Mouse (Mus musculus) bone marrow macrophage, adult 2 months (primary cell): ENCODE results near the gene S100a4.

ENCODE experiments used
- CTCF ChIP-seq: IDR thresholded peaks from 2 replicates; pipeline ENCODE4 v1.5.1; 2012; ENCODE audit warnings: low read depth, mild to moderate bottlenecking, low read length, moderate library complexity
- POLR2A ChIP-seq: IDR thresholded peaks from 2 replicates; pipeline ENCODE4 v1.6.1; 2012; ENCODE audit warnings: mild to moderate bottlenecking, low read depth, low read length, borderline replicate concordance

DNA sequence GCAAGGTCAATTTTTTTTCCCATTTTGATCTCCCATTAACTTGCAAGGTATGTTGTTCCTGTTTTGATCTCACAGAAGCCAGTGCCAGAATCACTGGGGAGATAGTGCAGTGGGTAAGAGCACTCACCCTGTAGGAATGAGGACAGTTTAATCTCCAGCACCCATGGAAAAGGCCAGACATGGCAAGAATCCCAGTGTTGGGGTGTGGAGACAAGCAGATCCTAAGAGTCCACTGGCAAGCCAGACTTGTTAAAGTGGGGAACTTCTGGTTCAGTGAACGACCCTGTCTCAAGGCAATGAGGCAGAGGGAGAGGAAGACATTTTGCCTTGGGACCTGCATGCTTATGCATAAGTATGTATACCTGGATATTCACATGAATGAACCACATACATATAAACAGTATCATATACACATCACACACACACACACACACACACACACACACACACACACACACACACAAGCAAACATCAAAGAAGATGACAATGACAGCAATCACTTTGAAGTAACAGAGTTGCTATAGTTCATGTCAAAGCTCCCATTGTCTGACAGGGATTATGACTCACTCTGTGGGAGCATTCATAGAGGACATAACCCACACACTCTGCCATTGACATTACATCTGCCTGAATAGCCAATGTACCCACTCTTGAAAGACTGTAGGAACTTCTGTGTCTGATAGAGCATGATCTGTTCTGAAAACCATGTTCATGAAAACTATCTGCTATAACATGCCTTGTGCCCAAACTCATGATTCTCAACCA, 35.1 kb downstream of the S100a4 start:
- no peak for TF ChIP-seq POLR2A
- TF ChIP-seq CTCF: no peak
